Mouse (Mus musculus): ENCODE results near the gene Defb11. TPM values are rescaled to one million over a fixed set of nuclear protein-coding genes. Genes with fewer than 3 reads are reported as not detected.

Gene Defb11
- 5.7 and 12.0 TPM in 2 replicates for polyA plus RNA-seq (2012; rRNA removed)

GRCm38 (mm10) chr8:21906290-21906689 lies at the start of gene Defb11:
Gene Defb11 (minus strand): TSS chr8:21906412.

GRCm38 (mm10) chr8:21946462-21946861 lies 40.2 kb upstream of the Defb11 start, which contains the start of gene Defb13:
Gene Defb13 (plus strand): TSS chr8:21946762.

GRCm38 (mm10) chr8:21938052-21938451 lies 31.8 kb upstream of the Defb11 start, which contains the start of gene Defb35:
Gene Defb35 (plus strand): TSS chr8:21938352.

GRCm38 (mm10) chr8:21932610-21933009 lies 26.4 kb upstream of the Defb11 start, which contains the start of gene Defb15:
Gene Defb15 (minus strand): TSS chr8:21932710.

GRCm38 (mm10) chr8:21885321-21885720 lies 20.9 kb downstream of the Defb11 start, which contains the start of gene Defb9:
Gene Defb9 (minus strand): TSS chr8:21885421.

GRCm38 (mm10) chr8:21858586-21858985 lies 47.6 kb downstream of the Defb11 start, which contains the start of gene Defb10:
Gene Defb10 (plus strand): TSS chr8:21858901.

Other genes starting within 250 kb of the Defb11 start
- gene Defa34, start 240.6 kb downstream of the Defb11 start, polyA plus RNA-seq (2012; rRNA removed), result not detected in 2 replicates
- not detected in 2 replicates for gene AY761184, start 202.8 kb downstream of the Defb11 start, polyA plus RNA-seq (2012; rRNA removed)
- not detected in 2 replicates for gene Defa24, start 171.9 kb downstream of the Defb11 start, polyA plus RNA-seq (2012; rRNA removed)
- not detected in 2 replicates for gene Defb50, start 82.9 kb downstream of the Defb11 start, polyA plus RNA-seq (2012; rRNA removed)
- gene Defb2, start 66.5 kb downstream of the Defb11 start, polyA plus RNA-seq (2012; rRNA removed), result not detected in 2 replicates
- gene Defb10, start 47.5 kb downstream of the Defb11 start, polyA plus RNA-seq (2012; rRNA removed), result not detected in 2 replicates
- not detected in 2 replicates for gene Defb9, start 21.0 kb downstream of the Defb11 start, polyA plus RNA-seq (2012; rRNA removed)
- not detected in 2 replicates for gene Defb15, start 26.3 kb upstream of the Defb11 start, polyA plus RNA-seq (2012; rRNA removed)
- gene Defb35, start 31.9 kb upstream of the Defb11 start, polyA plus RNA-seq (2012; rRNA removed), result not detected in 2 replicates
- not detected in 2 replicates for gene Defb13, start 40.4 kb upstream of the Defb11 start, polyA plus RNA-seq (2012; rRNA removed)
- not detected in 2 replicates for gene Fam90a1a, start 52.3 kb upstream of the Defb11 start, polyA plus RNA-seq (2012; rRNA removed)
- gene Ccdc70, start 63.4 kb upstream of the Defb11 start, polyA plus RNA-seq (2012; rRNA removed), result not detected in 2 replicates
- 2.8 TPM in 2 replicates for gene Atp7b, start 153.9 kb upstream of the Defb11 start, polyA plus RNA-seq (2012; rRNA removed)
- 10.8 and 12.2 TPM in 2 replicates for gene Alg11, start 154.3 kb upstream of the Defb11 start, polyA plus RNA-seq (2012; rRNA removed)
- 0.79 and 1.2 TPM in 2 replicates for gene Nek5, start 218.6 kb upstream of the Defb11 start, polyA plus RNA-seq (2012; rRNA removed)

Measured in central nervous system, embryonic 18 days (tissue).